Mouse (Mus musculus) hindlimb bud, embryonic 11.5 days (tissue): ENCODE data around the gene Tnfsf18.

Experiments
- DNase-seq: peaks from one replicate; pipeline ENCODE4 v3.0.0-alpha.2; 2012; ENCODE audit warnings: low read depth, low spot score; ENCODE audit errors: extremely low spot score

Tnfsf18 gene

GRCm38 (mm10) chr1:161494343-161494742 lies at the start of gene Tnfsf18:
Tnfsf18 (plus strand) TSS chr1:161494655.
- no peak for DNase-seq

- no peak for DNase-seq
These were observed 49.6 kb upstream of the Tnfsf18 start for GRCm38 (mm10) chr1:161444858-161445257.

GRCm38 (mm10) chr1:161451683-161452245 lies 42.7 kb upstream of the Tnfsf18 start:
- DNase-seq, result no peak

- no peak for DNase-seq
These were observed 42.2 kb upstream of the Tnfsf18 start for GRCm38 (mm10) chr1:161452250-161452649.

- DNase-seq, result no peak
These were observed 30.9 kb upstream of the Tnfsf18 start for GRCm38 (mm10) chr1:161463388-161464085.

- DNase-seq, result no peak
These were observed 17.2 kb upstream of the Tnfsf18 start for GRCm38 (mm10) chr1:161477221-161477620.

GRCm38 (mm10) chr1:161479854-161480253 lies 14.6 kb upstream of the Tnfsf18 start:
- no peak for DNase-seq

GRCm38 (mm10) chr1:161482211-161482610 lies 12.2 kb upstream of the Tnfsf18 start:
- DNase-seq, result no peak

GRCm38 (mm10) chr1:161487069-161487468 lies 7.4 kb upstream of the Tnfsf18 start:
- DNase-seq, result no peak

GRCm38 (mm10) chr1:161491766-161492165 lies 2.7 kb upstream of the Tnfsf18 start:
- DNase-seq, result no peak

- DNase-seq, result no peak
These were observed 2.6 kb downstream of the Tnfsf18 start for GRCm38 (mm10) chr1:161496866-161497645.

- no peak for DNase-seq
These were observed 5.8 kb downstream of the Tnfsf18 start for GRCm38 (mm10) chr1:161500114-161500810.

GRCm38 (mm10) chr1:161500811-161501146 lies 6.3 kb downstream of the Tnfsf18 start:
- DNase-seq, result no peak

- DNase-seq, result no peak
These were observed 11.9 kb downstream of the Tnfsf18 start for GRCm38 (mm10) chr1:161506317-161506716.

GRCm38 (mm10) chr1:161507623-161508047 lies 13.2 kb downstream of the Tnfsf18 start:
- no peak for DNase-seq

- no peak for DNase-seq
These were observed 22.9 kb downstream of the Tnfsf18 start for GRCm38 (mm10) chr1:161517355-161517754.

GRCm38 (mm10) chr1:161520223-161520622 lies 25.8 kb downstream of the Tnfsf18 start:
- no peak for DNase-seq

- DNase-seq, result no peak
These were observed 33.7 kb downstream of the Tnfsf18 start for GRCm38 (mm10) chr1:161528173-161528572.

- no peak for DNase-seq
These were observed 56.2 kb downstream of the Tnfsf18 start for GRCm38 (mm10) chr1:161550596-161551095.

- DNase-seq, result no peak
These were observed 57.6 kb downstream of the Tnfsf18 start for GRCm38 (mm10) chr1:161552098-161552497.
